Mouse (Mus musculus): ENCODE data around the gene Tspan32.

The Tspan32 gene

DNA sequence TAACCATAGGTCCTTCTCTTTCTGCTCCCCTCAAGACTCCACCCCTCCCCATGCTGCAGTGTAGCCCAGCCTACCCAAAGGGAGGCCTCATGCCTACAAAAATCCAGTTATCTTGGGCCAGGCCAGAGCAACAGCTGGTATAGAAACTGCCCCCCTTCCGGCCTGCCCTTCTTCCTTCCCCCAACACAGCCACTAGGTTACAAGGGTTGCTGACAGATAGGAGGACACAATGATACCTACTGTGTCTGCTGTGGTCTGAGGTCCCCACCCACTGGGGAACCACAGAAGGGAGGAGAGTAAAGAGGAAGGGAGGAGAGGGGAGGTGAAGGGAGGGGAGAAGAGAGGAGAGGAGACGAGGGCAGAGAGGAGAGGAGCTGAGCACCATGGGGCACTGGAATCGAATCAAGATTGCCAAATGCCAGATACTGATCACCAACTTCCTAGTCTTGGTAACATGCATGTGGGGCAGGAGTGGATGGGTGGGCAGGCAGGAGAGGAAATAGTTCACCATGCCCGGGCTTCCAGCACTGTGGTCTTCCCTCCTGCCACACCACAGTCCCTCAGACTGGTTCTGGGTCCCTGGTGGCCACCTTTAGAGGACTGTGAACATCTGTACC is at the start of gene Tspan32:
Gene Tspan32, plus strand, starts transcription at position 320 of the 617 bp plus-strand sequence.
- Histone ChIP-seq H3K27me3 (ENCODE audit: insufficient read depth, low read length) (no peaks in the 10 kb centered on the region), H3K4me3 (replicated peaks; ENCODE audit: low read length) (peak within 1 kb of the TSS; percentile 75; the same call in 1 of the 2 replicates), H3K36me3 (ENCODE audit: insufficient read depth, low read length) (peaks cover 26% of the 10 kb centered on the region; the same call in 1 of the 2 replicates), H3K4me1 (replicated peaks; ENCODE audit: low read depth, low read length) (peaks cover 67% of the 10 kb centered on the region), H3K9me3 (ENCODE audit: low read length) (no peaks in the 10 kb centered on the region)
- TF ChIP-seq CTCF (conservative IDR thresholded peaks at IDR 0.05; ENCODE audit: low read length) (no peak), POU5F1 (IDR thresholded peaks at IDR 0.05; ENCODE audit: borderline replicate concordance, low read length) (no peak), NANOG (IDR thresholded peaks at IDR 0.05; ENCODE audit: borderline replicate concordance, low read length) (no peak)

DNA sequence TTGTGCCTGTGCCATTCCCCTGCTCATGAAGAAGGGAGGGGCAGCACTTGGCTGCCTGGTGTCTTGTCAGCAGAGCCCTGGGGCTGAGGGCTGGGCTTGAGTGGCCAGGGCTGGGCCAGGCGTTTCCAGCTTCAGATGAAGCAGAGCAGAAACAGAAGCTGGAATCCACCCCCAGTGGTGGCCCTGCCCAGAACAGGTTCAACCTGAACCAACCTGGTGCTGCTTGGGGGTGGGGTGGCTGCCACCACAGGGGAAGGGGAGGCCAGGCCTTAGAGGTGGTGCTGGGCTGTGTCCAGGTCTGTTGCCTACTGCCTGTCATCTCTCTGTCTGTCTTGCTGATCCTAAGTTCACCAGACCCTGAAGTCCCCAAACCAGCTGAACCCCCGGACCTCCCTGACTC is 48.8 kb upstream of the Tspan32 start:
- H3K4me3 ChIP-seq (replicated peaks; ENCODE audit: low read length): no peak overlapping the region
- no peaks in the 10 kb centered on the region for H3K36me3 ChIP-seq (ENCODE audit: insufficient read depth, low read length)
- no peak for TF ChIP-seq POU5F1 (IDR thresholded peaks at IDR 0.05; ENCODE audit: borderline replicate concordance, low read length)
- no peak for TF ChIP-seq CTCF (conservative IDR thresholded peaks at IDR 0.05; ENCODE audit: low read length)
- TF ChIP-seq NANOG (IDR thresholded peaks at IDR 0.05; ENCODE audit: borderline replicate concordance, low read length): no peak
- no peaks in the 10 kb centered on the region for H3K9me3 ChIP-seq (ENCODE audit: low read length)
- peaks cover 25% of the 10 kb centered on the region; the same call in 1 of the 2 replicates for H3K27me3 ChIP-seq (ENCODE audit: insufficient read depth, low read length)
- H3K4me1 ChIP-seq (replicated peaks; ENCODE audit: low read depth, low read length): peaks cover 17% of the 10 kb centered on the region

DNA sequence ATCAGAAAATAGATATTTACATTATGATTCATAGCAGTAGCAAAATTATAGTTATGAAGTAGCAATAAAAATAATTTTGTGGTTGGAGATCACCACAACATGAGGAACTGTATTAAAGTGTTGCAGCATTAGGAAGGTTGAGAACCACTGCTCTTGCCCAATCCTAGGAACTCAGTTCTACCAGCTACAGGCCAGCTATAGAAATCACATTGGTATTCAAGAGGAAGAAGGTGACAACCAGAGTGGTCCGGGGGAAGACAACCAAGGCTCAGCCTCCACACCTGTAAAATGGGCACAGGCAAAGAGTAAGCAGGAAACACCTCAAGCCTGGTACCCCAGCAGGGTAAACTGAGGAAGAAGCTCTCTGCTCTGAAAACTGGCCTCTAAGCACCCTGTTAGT is 46.0 kb upstream of the Tspan32 start:
- H3K27me3 ChIP-seq (ENCODE audit: insufficient read depth, low read length): peaks cover 52% of the 10 kb centered on the region
- TF ChIP-seq NANOG (IDR thresholded peaks at IDR 0.05; ENCODE audit: borderline replicate concordance, low read length) (no peak), POU5F1 (IDR thresholded peaks at IDR 0.05; ENCODE audit: borderline replicate concordance, low read length) (no peak), CTCF (conservative IDR thresholded peaks at IDR 0.05; ENCODE audit: low read length) (no peak)

DNA sequence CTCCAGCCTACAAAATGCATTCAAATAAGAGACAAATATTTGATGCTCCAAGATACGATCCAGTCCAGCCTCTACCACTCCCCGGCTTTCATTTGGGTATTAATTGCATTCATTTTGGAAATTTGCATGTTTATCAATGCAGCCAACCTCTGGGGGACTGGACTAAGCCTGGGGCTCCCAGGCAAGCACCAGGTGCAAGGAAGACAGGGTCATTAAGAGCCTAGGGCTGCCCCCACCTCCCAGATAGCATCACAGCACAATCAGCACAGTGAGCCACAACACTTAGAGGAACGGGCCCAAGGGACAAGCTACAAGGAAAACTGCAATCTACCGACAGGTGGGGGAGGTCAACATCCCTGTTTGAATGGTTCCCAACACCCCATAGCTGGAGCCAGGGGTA is 45.1 kb upstream of the Tspan32 start:
- TF ChIP-seq NANOG (IDR thresholded peaks at IDR 0.05; ENCODE audit: borderline replicate concordance, low read length): no peak
- no peak for TF ChIP-seq POU5F1 (IDR thresholded peaks at IDR 0.05; ENCODE audit: borderline replicate concordance, low read length)
- no peak for TF ChIP-seq CTCF (conservative IDR thresholded peaks at IDR 0.05; ENCODE audit: low read length)
- Histone ChIP-seq H3K27me3 (ENCODE audit: insufficient read depth, low read length) (peaks cover 61% of the 10 kb centered on the region), H3K9me3 (ENCODE audit: low read length) (no peaks in the 10 kb centered on the region)

More for the DNA sequence above, 46.0 kb upstream of the Tspan32 start:
- H3K4me3 ChIP-seq (replicated peaks; ENCODE audit: low read length): no peak overlapping the region
- peaks cover 24% of the 10 kb centered on the region for H3K4me1 ChIP-seq (replicated peaks; ENCODE audit: low read depth, low read length)
- no peaks in the 10 kb centered on the region for H3K9me3 ChIP-seq (ENCODE audit: low read length)
- H3K36me3 ChIP-seq (ENCODE audit: insufficient read depth, low read length): no peaks in the 10 kb centered on the region

GRCm38 (mm10) chr7:142967414-142967883 is 37.4 kb upstream of the Tspan32 start:
- Histone ChIP-seq H3K27me3 (ENCODE audit: insufficient read depth, low read length) (peaks cover 98% of the 10 kb centered on the region), H3K36me3 (ENCODE audit: insufficient read depth, low read length) (peaks cover 7% of the 10 kb centered on the region; the same call in 1 of the 2 replicates), H3K9me3 (ENCODE audit: low read length) (peaks cover 12% of the 10 kb centered on the region), H3K4me1 (replicated peaks; ENCODE audit: low read depth, low read length) (peaks cover 29% of the 10 kb centered on the region), H3K4me3 (replicated peaks; ENCODE audit: low read length) (peak overlapping the region; percentile 79)
- TF ChIP-seq POU5F1 (IDR thresholded peaks at IDR 0.05; ENCODE audit: borderline replicate concordance, low read length): no peak
- TF ChIP-seq CTCF (conservative IDR thresholded peaks at IDR 0.05; ENCODE audit: low read length): no peak
- no peak for TF ChIP-seq NANOG (IDR thresholded peaks at IDR 0.05; ENCODE audit: borderline replicate concordance, low read length)

More for the DNA sequence above, 45.1 kb upstream of the Tspan32 start:
- Histone ChIP-seq H3K4me3 (replicated peaks; ENCODE audit: low read length) (no peak overlapping the region), H3K4me1 (replicated peaks; ENCODE audit: low read depth, low read length) (peaks cover 24% of the 10 kb centered on the region), H3K36me3 (ENCODE audit: insufficient read depth, low read length) (no peaks in the 10 kb centered on the region)

- H3K4me3 ChIP-seq (replicated peaks; ENCODE audit: low read length): peak overlapping the region; percentile 79
- peaks cover 12% of the 10 kb centered on the region for H3K9me3 ChIP-seq (ENCODE audit: low read length)
- peaks cover 29% of the 10 kb centered on the region for H3K4me1 ChIP-seq (replicated peaks; ENCODE audit: low read depth, low read length)
- H3K36me3 ChIP-seq (ENCODE audit: insufficient read depth, low read length): peaks cover 7% of the 10 kb centered on the region; the same call in 1 of the 2 replicates
- peaks cover 93% of the 10 kb centered on the region for H3K27me3 ChIP-seq (ENCODE audit: insufficient read depth, low read length)
- TF ChIP-seq CTCF (conservative IDR thresholded peaks at IDR 0.05; ENCODE audit: low read length): no peak
- no peak for TF ChIP-seq POU5F1 (IDR thresholded peaks at IDR 0.05; ENCODE audit: borderline replicate concordance, low read length)
- TF ChIP-seq NANOG (IDR thresholded peaks at IDR 0.05; ENCODE audit: borderline replicate concordance, low read length): no peak
These were observed 36.7 kb upstream of the Tspan32 start for GRCm38 (mm10) chr7:142967884-142968808.

DNA sequence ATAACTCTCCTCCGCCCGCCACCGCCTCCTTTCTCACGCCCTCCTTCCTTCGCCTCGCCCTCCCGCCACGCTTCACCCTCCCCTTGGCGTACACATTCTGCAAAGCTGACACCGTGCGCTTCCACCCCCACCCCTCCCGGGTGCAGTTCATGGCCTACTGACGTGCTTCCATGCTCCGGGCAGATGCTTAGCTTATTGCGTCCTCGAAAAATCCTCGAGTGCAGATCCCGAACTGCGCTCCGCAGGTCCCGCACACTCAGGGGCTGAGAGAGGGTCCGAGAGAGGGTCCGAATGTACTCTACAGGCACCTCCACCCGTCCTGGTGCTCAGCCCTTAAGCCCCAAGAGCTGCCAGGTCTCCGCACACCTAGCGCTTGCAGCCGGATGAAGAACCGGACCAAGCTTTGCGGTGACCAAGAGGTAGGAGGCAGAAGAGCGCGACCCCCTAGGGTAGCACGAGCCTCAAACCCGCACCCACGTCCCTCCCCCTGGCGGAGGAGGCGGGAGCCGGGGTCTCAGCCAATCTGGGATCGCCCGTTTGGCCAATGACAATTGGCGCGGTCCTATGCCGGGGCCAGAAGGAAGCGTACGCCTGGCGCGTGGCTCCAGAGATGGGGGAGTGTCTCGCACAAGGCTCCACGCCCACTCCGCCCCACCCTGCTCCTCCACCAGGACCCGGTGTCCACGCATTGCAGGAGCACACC is 35.9 kb upstream of the Tspan32 start, which contains the start of gene Ascl2:
Gene Ascl2, minus strand, starts transcription at position 456 of the 703 bp plus-strand sequence.
- H3K4me1 ChIP-seq (replicated peaks; ENCODE audit: low read depth, low read length): peaks cover 29% of the 10 kb centered on the region
- peaks cover 89% of the 10 kb centered on the region for H3K27me3 ChIP-seq (ENCODE audit: insufficient read depth, low read length)
- H3K4me3 ChIP-seq (replicated peaks; ENCODE audit: low read length): peak within 1 kb of the TSS; percentile 79
- TF ChIP-seq POU5F1 (IDR thresholded peaks at IDR 0.05; ENCODE audit: borderline replicate concordance, low read length) (no peak), NANOG (IDR thresholded peaks at IDR 0.05; ENCODE audit: borderline replicate concordance, low read length) (no peak)
- peaks cover 12% of the 10 kb centered on the region for H3K9me3 ChIP-seq (ENCODE audit: low read length)
- H3K36me3 ChIP-seq (ENCODE audit: insufficient read depth, low read length): peaks cover 7% of the 10 kb centered on the region; the same call in 1 of the 2 replicates
